Mouse (Mus musculus): ENCODE measurements at regions not wholly inside any gene's neighbourhood (a gene's known extent, or its start where the extent isn't known, plus 50 kb on each side); places are given as distances from the start of the nearest gene placed in this dataset.

- DNase-seq (ENCODE audit: low read depth, low spot score) = no peak
Observed at GRCm38 (mm10) chr9:30590661-30591179, 163.8 kb downstream of the Snx19 start.

GRCm38 (mm10) chr9:30581271-30581821 is 154.4 kb downstream of the Snx19 start:
- no peak for DNase-seq (ENCODE audit: low read depth, low spot score)

- DNase-seq (ENCODE audit: low read depth, low spot score) = no peak
Observed at GRCm38 (mm10) chr9:30580500-30580899, 153.6 kb downstream of the Snx19 start.

- DNase-seq (ENCODE audit: low read depth, low spot score) = no peak
Observed at GRCm38 (mm10) chr9:30578213-30578612, 151.3 kb downstream of the Snx19 start.

- no peak for DNase-seq (ENCODE audit: low read depth, low spot score)
Observed at GRCm38 (mm10) chr9:30577243-30577642, 150.3 kb downstream of the Snx19 start.

- no peak for DNase-seq (ENCODE audit: low read depth, low spot score)
Observed at GRCm38 (mm10) chr9:30575531-30575930, 148.6 kb downstream of the Snx19 start.

- peak; percentile 87 for DNase-seq (ENCODE audit: low read depth, low spot score)
Observed at GRCm38 (mm10) chr9:30573294-30573693, 146.4 kb downstream of the Snx19 start.

GRCm38 (mm10) chr9:30571014-30571413 is 144.1 kb downstream of the Snx19 start:
- DNase-seq (ENCODE audit: low read depth, low spot score) = peak; percentile 30

- DNase-seq (ENCODE audit: low read depth, low spot score) = no peak
Observed at GRCm38 (mm10) chr9:30564765-30565680, 138.1 kb downstream of the Snx19 start.

- DNase-seq (ENCODE audit: low read depth, low spot score) = no peak
Observed at GRCm38 (mm10) chr9:30563399-30563798, 136.5 kb downstream of the Snx19 start.

GRCm38 (mm10) chr9:30554908-30555307 is 128.0 kb downstream of the Snx19 start:
- peak; percentile 46 for DNase-seq (ENCODE audit: low read depth, low spot score)

GRCm38 (mm10) chr9:30552721-30553120 is 125.8 kb downstream of the Snx19 start:
- no peak for DNase-seq (ENCODE audit: low read depth, low spot score)

GRCm38 (mm10) chr9:30549892-30550515 is 123.1 kb downstream of the Snx19 start:
- no peak for DNase-seq (ENCODE audit: low read depth, low spot score)

- no peak for DNase-seq (ENCODE audit: low read depth, low spot score)
Observed at GRCm38 (mm10) chr9:30539858-30540257, 113.0 kb downstream of the Snx19 start.

GRCm38 (mm10) chr9:30536508-30537100 is 109.7 kb downstream of the Snx19 start:
- DNase-seq (ENCODE audit: low read depth, low spot score) = no peak

- no peak for DNase-seq (ENCODE audit: low read depth, low spot score)
Observed at GRCm38 (mm10) chr9:30534961-30535360, 108.1 kb downstream of the Snx19 start.

GRCm38 (mm10) chr9:30533780-30534343 is 107.0 kb downstream of the Snx19 start:
- no peak for DNase-seq (ENCODE audit: low read depth, low spot score)

GRCm38 (mm10) chr9:30533091-30533779 is 106.3 kb downstream of the Snx19 start:
- DNase-seq (ENCODE audit: low read depth, low spot score) = no peak

- no peak for DNase-seq (ENCODE audit: low read depth, low spot score)
Observed at GRCm38 (mm10) chr9:30525086-30525485, 98.2 kb downstream of the Snx19 start.

GRCm38 (mm10) chr9:30524401-30525066 is 97.6 kb downstream of the Snx19 start:
- DNase-seq (ENCODE audit: low read depth, low spot score) = no peak

All from R1 (cell line).